Mouse (Mus musculus) CD4-positive naive resting alpha-beta T cell, adult 76 days (primary cell): ENCODE results near the gene Fryl. TPM values are rescaled to one million over a fixed set of nuclear protein-coding genes. Genes with fewer than 3 reads are reported as not detected.

Experiments used
- total RNA-seq: library from RNA; stranded (reverse); gene quantifications from one replicate; pipeline ENCODE4 v1.2.4, GENCODE M21; 2023

Fryl gene
- 284 TPM for total RNA-seq

GRCm38 (mm10) chr5:73256352-73257065 is at the start of gene Fryl:
Gene Fryl (minus strand): TSS chr5:73256619.

GRCm38 (mm10) chr5:73292502-73293457 is 36.4 kb upstream of the Fryl start, which contains the start of gene Ociad1:
Gene Ociad1 (plus strand): TSS chr5:73292784.

GRCm38 (mm10) chr5:73006784-73007581 is 249.4 kb downstream of the Fryl start, which contains the start of gene Slc10a4:
Gene Slc10a4 (plus strand): TSS chr5:73006883.

GRCm38 (mm10) chr5:72974602-72975001 is 281.8 kb downstream of the Fryl start, which contains the start of gene Gm10135:
Gene Gm10135 (minus strand): TSS chr5:72974702.

Other genes with a start within 250 kb of the Fryl start
- gene Slc10a4, start 249.7 kb downstream of the Fryl start, total RNA-seq: not detected
- gene Ociad1, start 36.2 kb upstream of the Fryl start, total RNA-seq: 201 TPM
- gene Ociad2, start 84.4 kb upstream of the Fryl start, total RNA-seq: not detected
- gene Cwh43, start 149.5 kb upstream of the Fryl start, total RNA-seq: not detected
- 16.7 TPM for gene Dcun1d4, start 224.4 kb upstream of the Fryl start, total RNA-seq